Mouse (Mus musculus) heart, embryonic 14.5 days (tissue): ENCODE results near the gene Mvb12b. TPM values are rescaled to one million over a fixed set of nuclear protein-coding genes. Genes with fewer than 3 reads are reported as not detected.
A peak's percentile ranks its signal among the peaks of the same experiment; 100 is the strongest.

Experiments
- ATAC-seq: fragments of 200-750 bp; cut with Nextera tagmentation; 2 replicates; pipeline ENCODE4 v1.8.0; 2017; ENCODE audit warnings: low read depth, moderate TSS enrichment; ENCODE audit not compliant: insufficient number of reproducible peaks, insufficient read depth, low FRiP score
- H3K27ac ChIP-seq, 2 experiments: fragments of 200-500 bp in 1 of 2; fragments of 300-500 bp in 1 of 2; sonication (generic) in 1 of 2; replicated peaks in 1 of 2; 2 replicates each; pipeline ENCODE4 v1.5.1; 2012 to 2014; ENCODE audit warnings: low read depth in 2 of 2, low read length in 2 of 2, control low read depth in 1 of 2, mild to moderate bottlenecking in 1 of 2, mixed read lengths in 1 of 2; ENCODE audit not compliant: control insufficient read depth in 1 of 2, insufficient read depth in 1 of 2
- H3K27me3 ChIP-seq: fragments of 300-500 bp; sonication (generic); 2 replicates; pipeline ENCODE4 v1.6.1; 2014; ENCODE audit warnings: mild to moderate bottlenecking, low read length, control low read depth; ENCODE audit not compliant: control insufficient read depth, insufficient read depth
- H3K36me3 ChIP-seq: fragments of 300-500 bp; sonication (generic); 2 replicates; pipeline ENCODE4 v1.6.1; 2014; ENCODE audit warnings: mild to moderate bottlenecking, control low read depth, low read length, mixed read lengths; ENCODE audit not compliant: control insufficient read depth, insufficient read depth
- H3K4me1 ChIP-seq, 2 experiments: fragments of 200-500 bp in 1 of 2; fragments of 300-500 bp in 1 of 2; sonication (generic) in 1 of 2; 2 replicates each; pipeline ENCODE4 v1.6.1; 2012 to 2014; ENCODE audit warnings: low read length in 2 of 2, control low read depth in 1 of 2, mixed read lengths in 1 of 2; ENCODE audit not compliant: control insufficient read depth in 2 of 2, insufficient read depth in 2 of 2
- H3K4me2 ChIP-seq: fragments of 300-500 bp; sonication (generic); 2 replicates; pipeline ENCODE4 v1.6.1; 2014; ENCODE audit warnings: mild to moderate bottlenecking, low read length
- H3K4me3 ChIP-seq, 2 experiments: fragments of 200-500 bp in 1 of 2; fragments of 300-500 bp in 1 of 2; sonication (generic) in 1 of 2; 2 replicates each; pipeline ENCODE4 v1.5.1; 2012 to 2014; ENCODE audit warnings: low read length in 2 of 2, mild to moderate bottlenecking in 2 of 2, control low read depth in 1 of 2, low read depth in 1 of 2, moderate library complexity in 1 of 2; ENCODE audit not compliant: control insufficient read depth in 1 of 2, insufficient read depth in 1 of 2
- H3K9ac ChIP-seq: fragments of 300-500 bp; sonication (generic); 2 replicates; pipeline ENCODE4 v1.6.1; 2014; ENCODE audit warnings: mild to moderate bottlenecking, low read length
- H3K9me3 ChIP-seq: fragments of 300-500 bp; sonication (generic); 2 replicates; pipeline ENCODE4 v1.6.1; 2016; ENCODE audit warnings: low read length, control low read depth; ENCODE audit not compliant: control insufficient read depth
- WGBS: fragments of 180-500 bp; shearing (Covaris S2); extraction: QIAGEN DNeasy Blood & Tissue Kit; methylation state at CpG from one replicate; pipeline ENCODE4 v1.1.7; 2014; 5-methylcytosine and 5-hydroxymethylcytosine counted together
- polyA plus RNA-seq: library from polyadenylated mRNA; unstranded; fragments of >200 nt; fragmentation: Nextera tagmentation; extraction: Ambion mirVana; gene quantifications from 2 replicates; pipeline ENCODE4 v1.2.1, GENCODE M21; 2014

The Mvb12b gene
- polyA plus RNA-seq, result 10.4 TPM in 2 replicates

GRCm38 (mm10) chr2:33887328-33888099 is at the start of gene Mvb12b:
Gene Mvb12b (minus strand): TSS chr2:33887946.
- H3K27ac ChIP-seq, result peak within 1 kb of the TSS; percentile 45 to 75
- peak within 1 kb of the TSS; percentile 96 for H3K9ac ChIP-seq
- peak within 1 kb of the TSS; percentile 86 to 93 for H3K4me3 ChIP-seq
- H3K9me3 ChIP-seq, result 0 out of 2 replicates have a peak, but pooled peaks cover 3% of the 10 kb centered on the region
- H3K4me1 ChIP-seq, result peaks cover 8 to 14% of the 10 kb centered on the region in 2 experiments
- H3K4me2 ChIP-seq, result peak within 1 kb of the TSS; percentile 93
- 2% methylated on average over 50 of the region's 67 CpGs for WGBS
- H3K36me3 ChIP-seq, result no peaks in the 10 kb centered on the region
- peak; percentile 86 for ATAC-seq
- H3K27me3 ChIP-seq, result no peaks in the 10 kb centered on the region

- no peak for ATAC-seq
- Histone ChIP-seq H3K27ac (no peak overlapping the region), H3K27me3 (no peaks in the 10 kb centered on the region), H3K9ac (no peak overlapping the region), H3K4me3 (no peak overlapping the region), H3K9me3 (0 out of 2 replicates have a peak, but pooled peaks cover 3% of the 10 kb centered on the region), H3K4me2 (no peak overlapping the region), H3K4me1 (no peaks in the 10 kb centered on the region), H3K36me3 (no peaks in the 10 kb centered on the region)
- 65% methylated on average over 9 of the region's 9 CpGs for WGBS
Measured at GRCm38 (mm10) chr2:33935756-33936155, 48.0 kb upstream of the Mvb12b start.

DNA sequence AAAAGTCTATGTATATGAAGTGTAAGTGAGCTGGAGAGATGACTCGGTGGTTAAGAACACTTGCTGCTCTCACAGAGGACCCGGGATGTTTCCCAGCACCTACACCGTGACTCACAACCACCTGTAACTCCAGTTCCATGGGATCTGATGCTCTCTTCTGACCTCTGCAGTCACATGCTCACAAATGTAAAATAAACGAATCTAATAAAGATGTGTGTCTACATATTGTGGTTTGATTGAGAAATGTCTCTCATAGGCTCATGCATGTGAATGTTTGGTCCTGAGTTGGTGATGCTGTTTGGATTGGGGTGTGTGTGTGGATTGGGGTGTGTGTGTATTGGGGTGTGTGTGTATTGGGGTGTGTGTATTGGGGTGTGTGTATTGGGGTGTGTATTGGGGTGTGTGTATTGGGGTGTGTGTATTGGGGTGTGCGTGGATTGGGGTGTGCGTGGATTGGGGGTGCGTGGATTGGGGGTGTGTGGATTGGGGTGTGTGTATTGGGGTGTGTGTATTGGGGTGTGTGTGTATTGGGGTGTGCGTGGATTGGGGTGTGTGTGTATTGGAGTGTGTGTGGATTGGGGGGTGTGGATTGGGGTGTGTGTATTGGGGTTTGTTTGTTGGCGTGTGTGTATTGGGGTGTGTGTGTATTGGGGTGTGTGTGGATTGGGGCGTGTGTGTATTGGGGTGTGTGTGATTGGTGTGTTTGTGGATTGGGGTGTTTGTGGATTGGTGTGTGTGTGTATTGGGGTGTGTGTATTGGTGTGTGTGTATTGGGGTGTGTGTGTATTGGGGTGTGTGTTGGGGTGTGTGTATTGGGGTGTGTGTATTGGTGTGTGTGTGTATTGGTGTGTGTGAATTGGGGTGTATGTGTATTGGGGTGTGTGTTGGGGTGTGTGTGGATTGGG is 46.1 kb upstream of the Mvb12b start:
- Histone ChIP-seq H3K4me2 (no peak overlapping the region), H3K4me3 (no peak overlapping the region), H3K27me3 (no peaks in the 10 kb centered on the region), H3K9ac (no peak overlapping the region), H3K36me3 (no peaks in the 10 kb centered on the region), H3K4me1 (no peaks in the 10 kb centered on the region), H3K9me3 (0 out of 2 replicates have a peak, but pooled peaks cover 3% of the 10 kb centered on the region), H3K27ac (no peak overlapping the region)
- peak; percentile 71 for ATAC-seq
- 67% methylated on average over 10 of the region's 10 CpGs for WGBS

DNA sequence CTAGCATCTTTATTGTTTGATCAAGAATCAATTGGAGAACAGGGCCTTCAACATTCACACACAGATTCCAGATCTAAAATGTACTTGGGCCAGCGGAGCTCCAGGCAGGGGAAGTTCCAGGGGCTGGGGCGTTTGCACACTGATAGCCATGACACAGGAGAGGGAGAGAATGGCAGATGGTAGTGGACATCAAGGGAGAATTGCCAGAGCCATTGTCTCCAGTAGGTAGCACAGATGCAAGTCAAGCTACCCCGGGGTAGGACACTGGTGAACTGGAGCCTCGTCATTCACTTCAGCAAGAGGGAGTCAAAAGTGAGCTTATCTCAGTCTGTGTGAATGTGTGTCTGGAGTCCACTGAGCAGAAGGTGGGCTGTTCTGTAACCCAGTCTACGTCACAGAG is 43.4 kb upstream of the Mvb12b start:
- Histone ChIP-seq H3K4me2 (no peak overlapping the region), H3K4me3 (no peak overlapping the region), H3K36me3 (no peaks in the 10 kb centered on the region), H3K4me1 (no peaks in the 10 kb centered on the region), H3K9ac (no peak overlapping the region), H3K27me3 (peaks cover 7% of the 10 kb centered on the region; the same call in 1 of the 2 replicates), H3K27ac (no peak overlapping the region), H3K9me3 (0 out of 2 replicates have a peak, but pooled peaks cover 3% of the 10 kb centered on the region)
- ATAC-seq, result no peak
- 47% methylated on average over 5 of the region's 5 CpGs for WGBS

- H3K4me3 ChIP-seq, result no peak overlapping the region
- ATAC-seq, result no peak
- peaks cover 0 to 2% of the 10 kb centered on the region in 2 experiments; a peak in 1 of 4 replicates for H3K4me1 ChIP-seq
- no peak overlapping the region for H3K27ac ChIP-seq
- H3K36me3 ChIP-seq, result no peaks in the 10 kb centered on the region
- H3K4me2 ChIP-seq, result no peak overlapping the region
- H3K9me3 ChIP-seq, result no peaks in the 10 kb centered on the region
- 61% methylated on average over 5 of the region's 5 CpGs for WGBS
- no peak overlapping the region for H3K9ac ChIP-seq
- peaks cover 63% of the 10 kb centered on the region for H3K27me3 ChIP-seq
Measured at GRCm38 (mm10) chr2:33925288-33925687, 37.5 kb upstream of the Mvb12b start.

GRCm38 (mm10) chr2:33923482-33923881 is 35.7 kb upstream of the Mvb12b start:
- H3K9ac ChIP-seq, result no peak overlapping the region
- no peak overlapping the region for H3K27ac ChIP-seq
- H3K36me3 ChIP-seq, result no peaks in the 10 kb centered on the region
- WGBS, result 49% methylated on average over 5 of the region's 5 CpGs
- peaks cover 65% of the 10 kb centered on the region for H3K27me3 ChIP-seq
- no peak overlapping the region for H3K4me2 ChIP-seq
- ATAC-seq, result no peak
- no peaks in the 10 kb centered on the region for H3K9me3 ChIP-seq
- H3K4me1 ChIP-seq, result peaks cover 6% of the 10 kb centered on the region in 2 experiments; a peak in 3 of 4 replicates
- H3K4me3 ChIP-seq, result no peak overlapping the region

- H3K9ac ChIP-seq, result no peak overlapping the region
- peaks cover 65% of the 10 kb centered on the region for H3K27me3 ChIP-seq
- 90% methylated on average over 2 of the region's 2 CpGs for WGBS
Measured at GRCm38 (mm10) chr2:33922466-33922865, 34.7 kb upstream of the Mvb12b start.

More at GRCm38 (mm10) chr2:33922466-33922865, 34.7 kb upstream of the Mvb12b start:
- Histone ChIP-seq H3K36me3 (no peaks in the 10 kb centered on the region), H3K4me3 (no peak overlapping the region), H3K4me1 (peaks cover 6% of the 10 kb centered on the region in 2 experiments; a peak in 3 of 4 replicates), H3K27ac (no peak overlapping the region), H3K9me3 (no peaks in the 10 kb centered on the region), H3K4me2 (no peak overlapping the region)
- no peak for ATAC-seq
